Mouse (Mus musculus): ENCODE measurements at regions not wholly inside any gene's neighbourhood (a gene's known extent, or its start where the extent isn't known, plus 50 kb on each side); places are given as distances from the start of the nearest gene placed in this dataset.

DNA sequence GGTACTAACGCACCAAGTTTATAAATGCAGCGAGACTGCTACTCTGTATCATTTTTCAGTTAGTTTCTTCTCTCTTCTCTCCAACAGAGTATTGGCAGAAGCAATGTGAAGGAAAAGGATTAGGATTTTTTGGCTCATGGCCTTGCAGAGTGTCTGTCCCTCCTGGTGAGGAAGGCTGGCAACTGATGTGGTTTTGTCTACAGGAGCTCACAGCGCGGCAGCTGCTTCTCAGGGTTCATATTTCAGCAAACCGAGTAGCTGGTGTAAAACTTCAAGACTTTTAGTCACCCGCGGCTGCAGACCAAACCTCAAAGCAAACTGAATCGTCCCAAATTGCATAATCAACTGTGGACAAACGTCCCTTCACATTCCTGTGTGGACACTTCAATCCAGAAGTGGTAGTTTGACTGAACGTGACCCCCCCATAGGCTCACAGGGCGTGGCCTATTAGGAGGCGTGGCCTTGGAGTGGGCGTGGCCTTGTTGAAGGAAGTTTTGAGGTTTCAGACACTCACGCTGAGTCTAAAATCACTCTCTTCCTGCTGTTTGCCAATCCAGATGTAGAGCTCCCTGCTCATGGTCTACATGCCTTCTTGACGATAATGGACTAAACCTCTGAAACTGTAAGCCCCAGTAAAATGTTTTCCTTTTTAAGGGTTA is 147.7 kb upstream of the Trpc7 start:
- TF ChIP-seq CTCF (IDR thresholded peaks at IDR 0.05; ENCODE audit: low read depth, low read length): no peak
- TF ChIP-seq POLR2A (IDR thresholded peaks at IDR 0.05; ENCODE audit: extremely low read depth, insufficient read depth, low read length): no peak

Data from liver, adult 2 months (tissue).